Mouse (Mus musculus) spleen, adult 2 months (tissue): Measurements from ENCODE around the gene Vps13d. TPM values are rescaled to one million over a fixed set of nuclear protein-coding genes. Genes with fewer than 3 reads are reported as not detected.

Experiments used
- DNase-seq, 2 experiments: peaks; one replicate each; pipeline versions ENCODE4 v3.0.0 to v3.0.0-alpha.2; 2012 to 2021; ENCODE audit warnings: low spot score in 2 of 2, low read depth in 1 of 2
- H3K27ac ChIP-seq: fragments of 200-500 bp; 2 replicates; pipeline ENCODE4 v1.5.1; 2012; ENCODE audit warnings: low read length, inconsistent platforms; ENCODE audit not compliant: insufficient read depth
- H3K27me3 ChIP-seq: fragments of 200-500 bp; 2 replicates; pipeline ENCODE4 v1.6.1; 2012; ENCODE audit warnings: mild to moderate bottlenecking, moderate library complexity, low read length, inconsistent platforms; ENCODE audit not compliant: control insufficient read depth, insufficient read depth
- H3K36me3 ChIP-seq: fragments of 200-500 bp; 2 replicates; pipeline ENCODE4 v1.6.1; 2012; ENCODE audit warnings: mild to moderate bottlenecking, low read length, inconsistent platforms; ENCODE audit not compliant: control insufficient read depth, insufficient read depth
- H3K4me1 ChIP-seq: fragments of 200-500 bp; 2 replicates; pipeline ENCODE4 v1.6.1; 2011; ENCODE audit warnings: inconsistent platforms; ENCODE audit not compliant: control insufficient read depth, insufficient read depth, insufficient read length
- H3K4me3 ChIP-seq: fragments of 200-500 bp; 2 replicates; pipeline ENCODE4 v1.5.1; 2011; ENCODE audit warnings: mild to moderate bottlenecking, inconsistent platforms; ENCODE audit not compliant: insufficient read depth, insufficient read length; ENCODE audit errors: extremely low read depth
- CTCF ChIP-seq: fragments of 200-500 bp; IDR thresholded peaks from 2 replicates; pipeline ENCODE4 v1.5.1; 2011; ENCODE audit warnings: mild to moderate bottlenecking, inconsistent platforms; ENCODE audit not compliant: insufficient read depth, insufficient read length, insufficient replicate concordance; ENCODE audit errors: extremely low read depth
- POLR2A ChIP-seq: fragments of 200-500 bp; IDR thresholded peaks from 2 replicates; pipeline ENCODE4 v1.6.1; 2011; ENCODE audit warnings: low read depth, low read length, inconsistent platforms
- WGBS: fragments of 180-500 bp; shearing (Covaris S2); methylation state at CpG from one replicate; pipeline ENCODE4 v1.1.7; 2018; 5-methylcytosine and 5-hydroxymethylcytosine counted together
- polyA plus RNA-seq: library from polyadenylated mRNA; depleted of rRNA; stranded (reverse); fragments of >200 nt; gene quantifications from 2 replicates; pipeline ENCODE4 v1.2.3, GENCODE M21; 2012

Gene Vps13d
- polyA plus RNA-seq, 1 experiment: 12.1 TPM

- no peaks in the 10 kb centered on the region; the same call in 1 of the 2 replicates for H3K4me1 ChIP-seq
- H3K27me3 ChIP-seq: no peaks in the 10 kb centered on the region
- TF ChIP-seq CTCF (no peak), POLR2A (no peak)
- H3K4me3 ChIP-seq: no peak overlapping the region
- DNase-seq: no peak
- WGBS: 58% methylated on average over 3 of the region's 3 CpGs
- no peaks in the 10 kb centered on the region for H3K36me3 ChIP-seq
- H3K27ac ChIP-seq: no peak overlapping the region
These were observed 6.6 kb upstream of the Vps13d start for GRCm38 (mm10) chr4:145201424-145201823.

GRCm38 (mm10) chr4:145199982-145200699 lies 5.3 kb upstream of the Vps13d start:
- Histone ChIP-seq H3K36me3 (no peaks in the 10 kb centered on the region), H3K27ac (peak overlapping the region; percentile 24; the same call in 1 of the 2 replicates), H3K4me1 (no peaks in the 10 kb centered on the region; the same call in 1 of the 2 replicates), H3K27me3 (no peaks in the 10 kb centered on the region), H3K4me3 (no peak overlapping the region)
- WGBS: 25% methylated on average over 11 of the region's 11 CpGs
- no peak for TF ChIP-seq POLR2A
- no peak for TF ChIP-seq CTCF
- no peak for DNase-seq

- no peaks in the 10 kb centered on the region for H3K27me3 ChIP-seq
- TF ChIP-seq POLR2A (no peak), CTCF (no peak)
- DNase-seq: no peak
- no peaks in the 10 kb centered on the region for H3K36me3 ChIP-seq
- 61% methylated on average over 4 of the region's 4 CpGs for WGBS
- H3K4me3 ChIP-seq: no peak overlapping the region
- H3K4me1 ChIP-seq: no peaks in the 10 kb centered on the region; the same call in 1 of the 2 replicates
- no peak overlapping the region for H3K27ac ChIP-seq
These were observed 1.8 kb upstream of the Vps13d start for GRCm38 (mm10) chr4:145196586-145196985.

- Histone ChIP-seq H3K27me3 (no peaks in the 10 kb centered on the region), H3K4me3 (no peak overlapping the region)
- DNase-seq: no peak
These were observed 367 bp upstream of the Vps13d start for GRCm38 (mm10) chr4:145195172-145195571.

GRCm38 (mm10) chr4:145193991-145194511 lies 754 bp downstream of the Vps13d start:
- Histone ChIP-seq H3K4me3 (peak overlapping the region; percentile 90), H3K27ac (no peak overlapping the region; the same call in 1 of the 2 replicates), H3K36me3 (peaks cover 2% of the 10 kb centered on the region), H3K4me1 (no peaks in the 10 kb centered on the region), H3K27me3 (no peaks in the 10 kb centered on the region)
- DNase-seq: peak in 1 of 2 experiments; percentile 8
- no peak for TF ChIP-seq CTCF
- TF ChIP-seq POLR2A: no peak
- 6% methylated on average over 10 of the region's 10 CpGs for WGBS

More at GRCm38 (mm10) chr4:145195172-145195571, 367 bp upstream of the Vps13d start:
- TF ChIP-seq CTCF (no peak), POLR2A (no peak)
- no peak overlapping the region for H3K27ac ChIP-seq
- 33% methylated on average over 5 of the region's 5 CpGs for WGBS
- H3K4me1 ChIP-seq: no peaks in the 10 kb centered on the region; the same call in 1 of the 2 replicates
- no peaks in the 10 kb centered on the region; the same call in 1 of the 2 replicates for H3K36me3 ChIP-seq

GRCm38 (mm10) chr4:145193406-145193805 lies 1.4 kb downstream of the Vps13d start:
- Histone ChIP-seq H3K4me3 (no peak overlapping the region), H3K4me1 (no peaks in the 10 kb centered on the region), H3K27me3 (no peaks in the 10 kb centered on the region), H3K36me3 (peaks cover 5% of the 10 kb centered on the region), H3K27ac (no peak overlapping the region)
- 62% methylated on average over 3 of the region's 3 CpGs for WGBS
- DNase-seq: no peak
- TF ChIP-seq CTCF (no peak), POLR2A (no peak)

- no peak overlapping the region for H3K27ac ChIP-seq
- no peak for DNase-seq
- H3K36me3 ChIP-seq: peaks cover 7% of the 10 kb centered on the region
- TF ChIP-seq POLR2A: no peak
- no peak overlapping the region for H3K4me3 ChIP-seq
- H3K27me3 ChIP-seq: no peaks in the 10 kb centered on the region
- no peaks in the 10 kb centered on the region for H3K4me1 ChIP-seq
These were observed 2.1 kb downstream of the Vps13d start for GRCm38 (mm10) chr4:145192686-145193085.
